Mouse (Mus musculus): ENCODE results near the gene Rsph9. TPM values are rescaled to one million over a fixed set of nuclear protein-coding genes. Genes with fewer than 3 reads are reported as not detected.
A peak's percentile ranks its signal among the peaks of the same experiment; 100 is the strongest.

Rsph9 gene
- total and polyA plus RNA-seq, 3 experiments, result 0.29 TPM; not detected in 2

- Histone ChIP-seq H3K27ac (ENCODE audit: control insufficient read depth, low read depth, low read length) (no peak overlapping the region), H3K79me2 (ENCODE audit: control insufficient read depth, insufficient read depth, low read length, poor library complexity) (peaks cover 18% of the 10 kb centered on the region), H3K36me3 (ENCODE audit: control insufficient read depth in 1 of 2, insufficient read depth in 2 of 2, low read length in 2 of 2) (peaks cover under 1 to 6% of the 10 kb centered on the region in 2 experiments; a peak in 3 of 4 replicates), H3K27me3 (ENCODE audit: control insufficient read depth in 1 of 2, insufficient read depth in 2 of 2, low read length in 2 of 2) (no peaks in the 10 kb centered on the region), H3K4me3 (ENCODE audit: control insufficient read depth in 1 of 2, insufficient read depth in 1 of 2, low read depth in 2 of 2, low read length in 2 of 2) (no peak overlapping the region), H3K9me3 (replicated peaks; ENCODE audit: insufficient read depth, low read length) (no peaks in the 10 kb centered on the region), H3K4me1 (ENCODE audit: control insufficient read depth in 1 of 2, insufficient read depth in 2 of 2, low read length in 2 of 2) (no peaks in the 10 kb centered on the region), H3K9ac (ENCODE audit: control insufficient read depth, low read depth, low read length, poor library complexity, severe bottlenecking) (no peak overlapping the region)
- no peak for DNase-seq (ENCODE audit: low read depth, low spot score)
- TF ChIP-seq SIN3A (IDR thresholded peaks at IDR 0.05; ENCODE audit: low read length) (no peak), ZKSCAN1 (IDR thresholded peaks at IDR 0.05; ENCODE audit: low read depth, low read length) (no peak), GABPA (IDR thresholded peaks at IDR 0.05; ENCODE audit: low read depth, low read length) (no peak), MAX (IDR thresholded peaks at IDR 0.05; ENCODE audit: low read length) (no peak), POLR2AphosphoS2 (IDR thresholded peaks at IDR 0.05; ENCODE audit: low read length) (no peak), TCF12 (IDR thresholded peaks at IDR 0.05; ENCODE audit: low read depth, low read length) (no peak), RAD21 (IDR thresholded peaks at IDR 0.05; ENCODE audit: low read depth, low read length) (no peak), HCFC1 (IDR thresholded peaks at IDR 0.05; ENCODE audit: low read depth, low read length) (no peak), CTCF (IDR thresholded peaks at IDR 0.05 in 2 of 3, conservative IDR thresholded peaks at IDR 0.05 in 1 of 3; ENCODE audit: control insufficient read depth in 1 of 3, insufficient read depth in 1 of 3, low read depth in 2 of 3, low read length in 3 of 3, poor library complexity in 1 of 3, severe bottlenecking in 1 of 3) (no peak), ELF1 (IDR thresholded peaks at IDR 0.05; ENCODE audit: low read depth, low read length) (no peak)
Observed at GRCm38 (mm10) chr17:46117623-46118422, 26.2 kb downstream of the Rsph9 start.

GRCm38 (mm10) chr17:46116881-46117280 is 27.1 kb downstream of the Rsph9 start:
- H3K4me1 ChIP-seq (ENCODE audit: control insufficient read depth in 1 of 2, insufficient read depth in 2 of 2, low read length in 2 of 2), result peaks cover 0 to 6% of the 10 kb centered on the region in 2 experiments; a peak in 1 of 4 replicates
- H3K9me3 ChIP-seq (replicated peaks; ENCODE audit: insufficient read depth, low read length), result no peaks in the 10 kb centered on the region
- H3K27me3 ChIP-seq (ENCODE audit: control insufficient read depth in 1 of 2, insufficient read depth in 2 of 2, low read length in 2 of 2), result no peaks in the 10 kb centered on the region
- no peak for DNase-seq (ENCODE audit: low read depth, low spot score)
- H3K79me2 ChIP-seq (ENCODE audit: control insufficient read depth, insufficient read depth, low read length, poor library complexity), result peaks cover 24% of the 10 kb centered on the region
- no peak overlapping the region for H3K4me3 ChIP-seq (ENCODE audit: control insufficient read depth in 1 of 2, insufficient read depth in 1 of 2, low read depth in 2 of 2, low read length in 2 of 2)
- peaks cover 3 to 4% of the 10 kb centered on the region in 2 experiments for H3K36me3 ChIP-seq (ENCODE audit: control insufficient read depth in 1 of 2, insufficient read depth in 2 of 2, low read length in 2 of 2)
- H3K27ac ChIP-seq (ENCODE audit: control insufficient read depth, low read depth, low read length), result no peak overlapping the region
- H3K9ac ChIP-seq (ENCODE audit: control insufficient read depth, low read depth, low read length, poor library complexity, severe bottlenecking), result peak overlapping the region; percentile 8; the same call in 1 of the 2 replicates
- no peak for TF ChIP-seq CHD2 (IDR thresholded peaks at IDR 0.05; ENCODE audit: low read length)
- TF ChIP-seq CHD1 (IDR thresholded peaks at IDR 0.05; ENCODE audit: low read depth, low read length), result no peak
- TF ChIP-seq MXI1 (IDR thresholded peaks at IDR 0.05; ENCODE audit: low read depth, low read length), result no peak
- no peak for TF ChIP-seq USF2 (IDR thresholded peaks at IDR 0.05; ENCODE audit: borderline replicate concordance in 1 of 2, insufficient read depth in 1 of 2, low read depth in 1 of 2, low read length in 2 of 2)
- TF ChIP-seq BHLHE40 (IDR thresholded peaks at IDR 0.05; ENCODE audit: borderline replicate concordance, low read depth, low read length), result no peak
- no peak for TF ChIP-seq TCF12 (IDR thresholded peaks at IDR 0.05; ENCODE audit: low read depth, low read length)
- TF ChIP-seq TBP (IDR thresholded peaks at IDR 0.05; ENCODE audit: low read depth, low read length), result no peak
- no peak for TF ChIP-seq MAZ (IDR thresholded peaks at IDR 0.05; ENCODE audit: low read depth, low read length)
- TF ChIP-seq SMC3 (IDR thresholded peaks at IDR 0.05; ENCODE audit: low read depth, low read length), result no peak
- no peak for TF ChIP-seq RCOR1 (IDR thresholded peaks at IDR 0.05; ENCODE audit: low read depth, low read length)
- no peak for TF ChIP-seq MYB (IDR thresholded peaks at IDR 0.05; ENCODE audit: low read depth, low read length)
- TF ChIP-seq TAL1 (IDR thresholded peaks at IDR 0.05; ENCODE audit: low read length), result no peak
- TF ChIP-seq KAT2A (conservative IDR thresholded peaks at IDR 0.05; ENCODE audit: low read depth, low read length), result no peak
- TF ChIP-seq MAFK (IDR thresholded peaks at IDR 0.05; ENCODE audit: borderline replicate concordance, low read depth, low read length), result no peak
- TF ChIP-seq NRF1 (IDR thresholded peaks at IDR 0.05; ENCODE audit: insufficient read depth, low read depth, low read length, poor library complexity, severe bottlenecking), result no peak
- no peak for TF ChIP-seq ZC3H11A (IDR thresholded peaks at IDR 0.05; ENCODE audit: low read depth, low read length)
- TF ChIP-seq USF1 (IDR thresholded peaks at IDR 0.05; ENCODE audit: low read depth, low read length), result no peak
- no peak for TF ChIP-seq ZKSCAN1 (IDR thresholded peaks at IDR 0.05; ENCODE audit: low read depth, low read length)
- TF ChIP-seq SIN3A (IDR thresholded peaks at IDR 0.05; ENCODE audit: low read length), result no peak
- TF ChIP-seq ZMIZ1 (IDR thresholded peaks at IDR 0.05; ENCODE audit: low read depth, low read length), result no peak
